ENCODE assay signal across 7 mouse cellular contexts in genomic region chr5:123014753-123015701, GRCm38 (mm10). TPM values are rescaled to one million over a fixed set of nuclear protein-coding genes. Genes with fewer than 3 reads are reported as not detected.
DNase-seq lines count a peak whose midpoint lies in the region; ATAC-seq and TF ChIP-seq lines count a peak whose summit lies in the region.

Orai1 (plus strand) TSS chr5:123015074.

- intact Hi-C loops in left cerebral cortex, postnatal 4 days (cut with DNase I) = no loop called here

- H3K4me3 ChIP-seq in embryonic facial prominence, embryonic 10.5 days = peak within 1 kb of the TSS; percentile 82
- peak within 1 kb of the TSS; percentile 78 for H3K4me3 ChIP-seq in intestine, postnatal 0 days (ENCODE audit: low read depth, low read length)
- peak within 1 kb of the TSS; percentile 74 for H3K4me3 ChIP-seq in midbrain, embryonic 12.5 days
- peak within 1 kb of the TSS; percentile 80 for H3K4me3 ChIP-seq in small intestine, adult 2 months (ENCODE audit: low read depth, low read length)

- peaks cover 11% of the 10 kb centered on the region; the same call in 1 of the 2 replicates for H3K36me3 ChIP-seq in embryonic facial prominence, embryonic 10.5 days (replicated peaks)
- peaks cover 5% of the 10 kb centered on the region; the same call in 1 of the 2 replicates for H3K36me3 ChIP-seq in intestine, postnatal 0 days (ENCODE audit: control insufficient read depth, insufficient read depth)
- no peaks in the 10 kb centered on the region for H3K36me3 ChIP-seq in midbrain, embryonic 12.5 days
- H3K36me3 ChIP-seq in small intestine, adult 2 months (ENCODE audit: control insufficient read depth, insufficient read depth, low read length) = 0 out of 2 replicates have a peak, but pooled peaks cover 1% of the 10 kb centered on the region

- peak; percentile 58; the same call in 1 of the 2 replicates for TF ChIP-seq POLR2A in small intestine, adult 2 months (IDR thresholded peaks at IDR 0.05; ENCODE audit: low read depth, low read length)

- H3K27ac ChIP-seq in embryonic facial prominence, embryonic 10.5 days (replicated peaks) = peak within 1 kb of the TSS; percentile 88
- peak within 1 kb of the TSS; percentile 98 for H3K27ac ChIP-seq in intestine, postnatal 0 days (ENCODE audit: low read depth, low read length)
- H3K27ac ChIP-seq in midbrain, embryonic 12.5 days (replicated peaks) = peak within 1 kb of the TSS; percentile 95
- H3K27ac ChIP-seq in small intestine, adult 2 months (ENCODE audit: insufficient read depth, low read depth, low read length) = peak within 1 kb of the TSS; percentile 86

- under 1% methylated on average over 106 of the region's 106 CpGs for WGBS in embryonic facial prominence, embryonic 10.5 days
- WGBS in intestine, postnatal 0 days = under 1% methylated on average over 100 of the region's 106 CpGs
- under 1% methylated on average over 101 of the region's 106 CpGs for WGBS in midbrain, embryonic 12.5 days
- under 1% methylated on average over 104 of the region's 106 CpGs for WGBS in small intestine, adult 2 months

- peak; percentile 55 for TF ChIP-seq CTCF in intestine, postnatal 0 days (IDR thresholded peaks at IDR 0.05; ENCODE audit: low read depth)
- TF ChIP-seq CTCF in small intestine, adult 2 months (IDR thresholded peaks at IDR 0.05; ENCODE audit: extremely low read depth, insufficient read length, insufficient replicate concordance, low read depth, low read length) = 0 out of 2 replicates have a peak, but pooled peaks have one; percentile 10

- peaks cover 5% of the 10 kb centered on the region; the same call in 1 of the 2 replicates for H3K27me3 ChIP-seq in embryonic facial prominence, embryonic 10.5 days (replicated peaks; ENCODE audit: low read depth, poor library complexity, severe bottlenecking)
- H3K27me3 ChIP-seq in intestine, postnatal 0 days (replicated peaks; ENCODE audit: control insufficient read depth, insufficient read depth, low read length) = no peaks in the 10 kb centered on the region
- no peaks in the 10 kb centered on the region for H3K27me3 ChIP-seq in midbrain, embryonic 12.5 days
- no peaks in the 10 kb centered on the region for H3K27me3 ChIP-seq in small intestine, adult 2 months (ENCODE audit: control insufficient read depth, insufficient read depth, low read length)

- H3K9ac ChIP-seq in intestine, postnatal 0 days (ENCODE audit: low read depth, low read length) = peak within 1 kb of the TSS; percentile 80
- peak within 1 kb of the TSS; percentile 83 for H3K9ac ChIP-seq in midbrain, embryonic 12.5 days (replicated peaks)

- H3K4me1 ChIP-seq in embryonic facial prominence, embryonic 10.5 days = peaks cover 55% of the 10 kb centered on the region
- H3K4me1 ChIP-seq in intestine, postnatal 0 days (replicated peaks; ENCODE audit: control insufficient read depth, insufficient read depth, low read length) = 0 out of 2 replicates have a peak, but pooled peaks cover 4% of the 10 kb centered on the region
- H3K4me1 ChIP-seq in midbrain, embryonic 12.5 days = peaks cover 32% of the 10 kb centered on the region
- H3K4me1 ChIP-seq in small intestine, adult 2 months (ENCODE audit: control insufficient read depth, insufficient read depth, insufficient read length, low read length) = peaks cover 17% of the 10 kb centered on the region; the same call in 1 of the 2 replicates

- H3K9me3 ChIP-seq in embryonic facial prominence, embryonic 10.5 days = no peaks in the 10 kb centered on the region
- no peaks in the 10 kb centered on the region for H3K9me3 ChIP-seq in intestine, postnatal 0 days (ENCODE audit: control insufficient read depth)
- H3K9me3 ChIP-seq in midbrain, embryonic 12.5 days = no peaks in the 10 kb centered on the region

- DNase-seq in adrenal gland, postnatal 10 days = peak; percentile 99
- DNase-seq in embryonic facial prominence, embryonic 10.5 days (ENCODE audit: low spot score) = peak; percentile 99
- DNase-seq in gonadal fat pad, adult 2 months (ENCODE audit: low read depth) = no peak
- DNase-seq in left cerebral cortex, postnatal 4 days = peak; percentile 98

- ATAC-seq in intestine, postnatal 0 days = peak; percentile 93
- ATAC-seq in midbrain, embryonic 12.5 days (ENCODE audit: low FRiP score, low read depth) = peak; percentile 93

- H3K4me2 ChIP-seq in intestine, postnatal 0 days (replicated peaks; ENCODE audit: low read depth) = peak within 1 kb of the TSS; percentile 67
- peak within 1 kb of the TSS; percentile 68 for H3K4me2 ChIP-seq in midbrain, embryonic 12.5 days (replicated peaks)

RNA-seq across cellular contexts. Expression of gene Orai1, which starts in this region (rescaled TPM):
- total RNA-seq in adrenal gland, postnatal 10 days (2021) = 10 to 100 TPM; 13.2 to 14.6 TPM
- 8.4 and 8.7 TPM in 2 replicates for polyA plus RNA-seq in embryonic facial prominence, embryonic 10.5 days (2016; fragmentation: Nextera tagmentation; extraction: Ambion mirVana)
- 43.4 and 44.0 TPM in 2 replicates for polyA plus RNA-seq in gonadal fat pad, adult 2 months (2012; rRNA removed)
- 36.8 and 42.5 TPM in 2 replicates for polyA plus RNA-seq in intestine, postnatal 0 days (2015; fragmentation: Nextera tagmentation; extraction: Ambion mirVana)
- 10 to 100 TPM; 13.2 to 14.2 TPM for total RNA-seq in left cerebral cortex, postnatal 4 days (2021)
- polyA plus RNA-seq in midbrain, embryonic 12.5 days (2016; fragmentation: Nextera tagmentation; extraction: Ambion mirVana) = 11.7 and 13.7 TPM in 2 replicates
- polyA plus RNA-seq in small intestine, adult 2 months (2012; rRNA removed) = 70.0 and 133 TPM in 2 replicates
